Mouse (Mus musculus) C2C12 (cell line): ENCODE results near the gene Gm20388. TPM values are rescaled to one million over a fixed set of nuclear protein-coding genes. Genes with fewer than 3 reads are reported as not detected.

Source experiments
- H3K27me3 ChIP-seq: one replicate; pipeline ENCODE4 v1.6.1; 2011; ENCODE audit not compliant: control insufficient read depth, insufficient read depth, insufficient read length
- H3K36me3 ChIP-seq: one replicate; pipeline ENCODE4 v1.6.1; 2011; ENCODE audit not compliant: control insufficient read depth, insufficient read depth
- H3K4me3 ChIP-seq: one replicate; pipeline ENCODE4 v1.5.1; 2011; ENCODE audit warnings: mild to moderate bottlenecking, control low read depth; ENCODE audit not compliant: poor library complexity, insufficient read depth, severe bottlenecking
- H3K79me2 ChIP-seq: one replicate; pipeline ENCODE4 v1.6.1; 2011; ENCODE audit not compliant: control insufficient read depth, insufficient read depth
- H3K79me3 ChIP-seq: one replicate; pipeline ENCODE4 v1.6.1; 2011; ENCODE audit warnings: low read depth, control low read depth
- H3ac ChIP-seq: one replicate; pipeline ENCODE3; 2011; ENCODE audit warnings: low read depth; ENCODE audit not compliant: control insufficient read depth, insufficient read length
- CEBPB ChIP-seq: IDR thresholded peaks from one replicate; pipeline ENCODE4 v1.6.1; 2011; ENCODE audit warnings: low read depth, mild to moderate bottlenecking, control low read depth, moderate library complexity
- CTCF ChIP-seq: IDR thresholded peaks from one replicate; pipeline ENCODE4 v1.5.1; 2011; ENCODE audit not compliant: control insufficient read depth, insufficient read depth, insufficient read length
- FOSL1 ChIP-seq: IDR thresholded peaks from one replicate; pipeline ENCODE4 v1.8.0; 2011; ENCODE audit warnings: mild to moderate bottlenecking, low read length; ENCODE audit not compliant: poor library complexity, insufficient read depth, severe bottlenecking
- MAX ChIP-seq: IDR thresholded peaks from one replicate; pipeline ENCODE4 v1.6.1; 2011; ENCODE audit warnings: mild to moderate bottlenecking, control low read depth
- MYOD1 ChIP-seq: IDR thresholded peaks from one replicate; pipeline ENCODE4 v1.6.1; 2011; ENCODE audit warnings: low read depth; ENCODE audit not compliant: control insufficient read depth, insufficient read length
- MYOG ChIP-seq: IDR thresholded peaks from one replicate; pipeline ENCODE4 v1.6.1; 2011; ENCODE audit not compliant: control insufficient read depth, insufficient read length; ENCODE audit errors: extremely low read depth
- USF1 ChIP-seq: IDR thresholded peaks from one replicate; pipeline ENCODE4 v1.6.1; 2011; ENCODE audit warnings: low read depth, mild to moderate bottlenecking, control low read depth, moderate library complexity
- polyA plus RNA-seq: library from polyadenylated mRNA; unstranded; fragments of >200 nt; fragmentation: generic; extraction: Trizol; gene quantifications from one replicate; pipeline ENCODE4 v1.2.1, GENCODE M21; 2012; ENCODE audit warnings: missing spikeins

Gene Gm20388
- polyA plus RNA-seq, 1 experiment = 15.0 TPM

GRCm38 (mm10) chr8:120764638-120765037, 854.0 kb downstream of the Gm20388 start:
- no peak overlapping the region for H3K4me3 ChIP-seq
- H3ac ChIP-seq = no peak overlapping the region
- H3K79me3 ChIP-seq = no peaks in the 10 kb centered on the region
- TF ChIP-seq FOSL1 (no peak), CTCF (no peak), MAX (no peak), MYOD1 (no peak), USF1 (no peak), MYOG (no peak), CEBPB (no peak)
- H3K36me3 ChIP-seq = no peaks in the 10 kb centered on the region
- H3K79me2 ChIP-seq = no peaks in the 10 kb centered on the region
- peaks cover 78% of the 10 kb centered on the region for H3K27me3 ChIP-seq

- no peak overlapping the region for H3K4me3 ChIP-seq
- H3K79me3 ChIP-seq = no peaks in the 10 kb centered on the region
- TF ChIP-seq CEBPB (no peak), MYOD1 (no peak), FOSL1 (no peak), USF1 (no peak), CTCF (no peak), MAX (no peak), MYOG (no peak)
- H3K27me3 ChIP-seq = peaks cover 78% of the 10 kb centered on the region
- no peaks in the 10 kb centered on the region for H3K36me3 ChIP-seq
- no peak overlapping the region for H3ac ChIP-seq
- H3K79me2 ChIP-seq = no peaks in the 10 kb centered on the region
These were observed 856.0 kb downstream of the Gm20388 start for GRCm38 (mm10) chr8:120766622-120767021.

GRCm38 (mm10) chr8:120768454-120769218, 858.0 kb downstream of the Gm20388 start:
- H3K79me3 ChIP-seq = no peaks in the 10 kb centered on the region
- no peak for TF ChIP-seq CTCF
- no peak for TF ChIP-seq MYOD1
- TF ChIP-seq FOSL1 = no peak
- TF ChIP-seq MAX = no peak
- no peak for TF ChIP-seq USF1
- TF ChIP-seq CEBPB = no peak
- no peak for TF ChIP-seq MYOG
- no peak overlapping the region for H3ac ChIP-seq
- peaks cover 85% of the 10 kb centered on the region for H3K27me3 ChIP-seq
- no peak overlapping the region for H3K4me3 ChIP-seq
- H3K79me2 ChIP-seq = no peaks in the 10 kb centered on the region
- H3K36me3 ChIP-seq = no peaks in the 10 kb centered on the region

GRCm38 (mm10) chr8:120777184-120777583, 866.5 kb downstream of the Gm20388 start:
- no peak overlapping the region for H3ac ChIP-seq
- no peaks in the 10 kb centered on the region for H3K36me3 ChIP-seq
- no peaks in the 10 kb centered on the region for H3K79me3 ChIP-seq
- TF ChIP-seq MAX = no peak
- TF ChIP-seq CTCF = no peak
- no peak for TF ChIP-seq USF1
- TF ChIP-seq CEBPB = no peak
- no peak for TF ChIP-seq MYOG
- TF ChIP-seq MYOD1 = no peak
- TF ChIP-seq FOSL1 = no peak
- no peak overlapping the region for H3K4me3 ChIP-seq
- H3K79me2 ChIP-seq = no peaks in the 10 kb centered on the region
- H3K27me3 ChIP-seq = peaks cover 89% of the 10 kb centered on the region

GRCm38 (mm10) chr8:120777732-120778131, 867.1 kb downstream of the Gm20388 start:
- no peak overlapping the region for H3K4me3 ChIP-seq
- peaks cover 89% of the 10 kb centered on the region for H3K27me3 ChIP-seq

More at GRCm38 (mm10) chr8:120777732-120778131, 867.1 kb downstream of the Gm20388 start:
- TF ChIP-seq MAX (no peak), MYOD1 (no peak), FOSL1 (no peak), USF1 (no peak), CTCF (no peak), CEBPB (no peak), MYOG (no peak)
- Histone ChIP-seq H3K36me3 (no peaks in the 10 kb centered on the region), H3K79me3 (no peaks in the 10 kb centered on the region), H3K79me2 (no peaks in the 10 kb centered on the region), H3ac (no peak overlapping the region)
